Mouse (Mus musculus): Measurements from ENCODE around the gene Olfr167.

- TF ChIP-seq POLR2A (IDR thresholded peaks at IDR 0.05; ENCODE audit: borderline replicate concordance, insufficient read depth, low read length), result no peak
- TF ChIP-seq CTCF (IDR thresholded peaks at IDR 0.05; ENCODE audit: borderline replicate concordance, insufficient read depth, low read depth, low read length), result no peak
Measured at GRCm38 (mm10) chr16:19464365-19464764, 57.7 kb downstream of the Olfr167 start.
